Mouse (Mus musculus) lung, adult 2 months (tissue): Measurements from ENCODE around the gene Cacna2d1.

Experiments used
- CTCF ChIP-seq: fragments of 200-500 bp; IDR thresholded peaks from 2 replicates; pipeline ENCODE4 v1.5.1; 2011; ENCODE audit warnings: mild to moderate bottlenecking, low read length, control low read depth; ENCODE audit not compliant: insufficient read depth
- POLR2A ChIP-seq: fragments of 200-500 bp; IDR thresholded peaks from 2 replicates; pipeline ENCODE4 v1.6.1; 2011; ENCODE audit warnings: low read depth, mild to moderate bottlenecking, control low read depth, low read length, borderline replicate concordance; ENCODE audit errors: extremely low read depth

- TF ChIP-seq CTCF (no peak), POLR2A (no peak)
Observed at GRCm38 (mm10) chr5:16355816-16356215, 421.3 kb downstream of the Cacna2d1 start.
